Mouse (Mus musculus) heart, embryonic 11.5 days (tissue): ENCODE measurements around the gene Prpf31. TPM values are rescaled to one million over a fixed set of nuclear protein-coding genes. Genes with fewer than 3 reads are reported as not detected.

Source experiments
- ATAC-seq: fragments of 200-750 bp; cut with Nextera tagmentation; replicated peaks from 2 replicates; pipeline ENCODE4 v1.8.0; 2017; ENCODE audit warnings: moderate library complexity; ENCODE audit not compliant: insufficient number of reproducible peaks, low FRiP score, low TSS enrichment
- H3K27ac ChIP-seq: fragments of 300-500 bp; sonication (generic); 2 replicates; pipeline ENCODE4 v1.5.1; 2014; ENCODE audit warnings: mild to moderate bottlenecking, low read depth, low read length
- H3K27me3 ChIP-seq: fragments of 300-500 bp; sonication (generic); 2 replicates; pipeline ENCODE4 v1.6.1; 2014; ENCODE audit warnings: mild to moderate bottlenecking, low read length, mixed read lengths; ENCODE audit not compliant: control insufficient read depth, insufficient read depth
- H3K36me3 ChIP-seq: fragments of 300-500 bp; sonication (generic); 2 replicates; pipeline ENCODE4 v1.6.1; 2014; ENCODE audit warnings: mild to moderate bottlenecking, low read length, moderate library complexity, mixed read lengths; ENCODE audit not compliant: control insufficient read depth, insufficient read depth
- H3K4me1 ChIP-seq: fragments of 300-500 bp; sonication (generic); 2 replicates; pipeline ENCODE4 v1.6.1; 2014; ENCODE audit warnings: low read length; ENCODE audit not compliant: control insufficient read depth, insufficient read depth
- H3K4me2 ChIP-seq: fragments of 300-500 bp; sonication (generic); 2 replicates; pipeline ENCODE4 v1.6.1; 2014; ENCODE audit warnings: mild to moderate bottlenecking, moderate library complexity
- H3K4me3 ChIP-seq: fragments of 300-500 bp; sonication (generic); 2 replicates; pipeline ENCODE4 v1.5.1; 2014; ENCODE audit warnings: low read depth, low read length
- H3K9ac ChIP-seq: fragments of 300-500 bp; sonication (generic); 2 replicates; pipeline ENCODE4 v1.6.1; 2014; ENCODE audit warnings: mild to moderate bottlenecking, low read depth, low read length, moderate library complexity
- H3K9me3 ChIP-seq: fragments of 300-500 bp; sonication (generic); replicated peaks from 2 replicates; pipeline ENCODE4 v1.6.1; 2016; ENCODE audit warnings: low read length; ENCODE audit not compliant: control insufficient read depth
- WGBS: fragments of 180-500 bp; shearing (Covaris S2); extraction: QIAGEN DNeasy Blood & Tissue Kit; methylation state at CpG from one replicate; pipeline ENCODE4 v1.1.7; 2014; ENCODE audit not compliant: insufficient replicate concordance; 5-methylcytosine and 5-hydroxymethylcytosine counted together
- polyA plus RNA-seq: library from polyadenylated mRNA; unstranded; fragments of >200 nt; fragmentation: Nextera tagmentation; extraction: Ambion mirVana; gene quantifications from 2 replicates; pipeline ENCODE4 v1.2.1, GENCODE M21; 2014

The Prpf31 gene
- polyA plus RNA-seq, 1 experiment from 2014 or later = 67.6 TPM

- 3% methylated on average over 45 of the region's 45 CpGs for WGBS
- Histone ChIP-seq H3K4me1 (peaks cover 20% of the 10 kb centered on the region), H3K4me3 (peak within 1 kb of the TSS; percentile 76), H3K27ac (peak within 1 kb of the TSS; percentile 91), H3K9ac (peak within 1 kb of the TSS; percentile 93), H3K9me3 (no peaks in the 10 kb centered on the region), H3K27me3 (no peaks in the 10 kb centered on the region), H3K4me2 (peak within 1 kb of the TSS; percentile 61), H3K36me3 (peaks cover 14% of the 10 kb centered on the region)
- ATAC-seq = peak; percentile 98
Observed at GRCm38 (mm10) chr7:3665215-3666114, 35.7 kb downstream of the Prpf31 start, which contains the start of gene Leng1. Gene Leng1, minus strand, starts transcription at chr7:3665840.

DNA sequence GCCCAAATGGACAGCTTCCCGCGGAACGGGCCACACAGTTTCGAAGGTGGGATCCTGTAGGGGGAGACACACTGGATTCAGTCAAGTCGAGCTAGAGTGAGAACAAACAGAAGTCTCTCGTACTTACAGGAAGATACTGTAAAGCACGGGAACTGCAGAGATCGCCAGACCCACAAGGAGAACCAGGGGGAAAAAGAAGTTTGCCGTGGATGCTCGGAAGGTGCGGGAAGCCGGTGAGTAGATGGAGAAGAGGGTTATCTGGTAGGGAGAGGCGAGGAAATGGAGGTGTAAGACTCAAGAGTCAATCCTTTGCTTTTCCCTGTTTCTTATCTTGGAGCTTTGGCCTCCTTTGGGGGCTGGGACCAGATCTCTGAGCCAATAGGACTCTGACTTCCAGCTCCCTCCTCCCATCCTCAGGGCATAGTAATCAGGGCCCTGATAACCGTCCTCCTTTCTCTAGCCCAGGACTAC is 37.2 kb downstream of the Prpf31 start:
- Histone ChIP-seq H3K36me3 (peaks cover 5% of the 10 kb centered on the region), H3K9me3 (no peaks in the 10 kb centered on the region), H3K4me1 (peaks cover 20% of the 10 kb centered on the region), H3K4me3 (peak overlapping the region; percentile 29), H3K27ac (peak overlapping the region; percentile 41; the same call in 1 of the 2 replicates), H3K9ac (peak overlapping the region; percentile 59; the same call in 1 of the 2 replicates), H3K4me2 (peak overlapping the region; percentile 53), H3K27me3 (no peaks in the 10 kb centered on the region)
- no peak for ATAC-seq
- 8% methylated on average over 14 of the region's 14 CpGs for WGBS

DNA sequence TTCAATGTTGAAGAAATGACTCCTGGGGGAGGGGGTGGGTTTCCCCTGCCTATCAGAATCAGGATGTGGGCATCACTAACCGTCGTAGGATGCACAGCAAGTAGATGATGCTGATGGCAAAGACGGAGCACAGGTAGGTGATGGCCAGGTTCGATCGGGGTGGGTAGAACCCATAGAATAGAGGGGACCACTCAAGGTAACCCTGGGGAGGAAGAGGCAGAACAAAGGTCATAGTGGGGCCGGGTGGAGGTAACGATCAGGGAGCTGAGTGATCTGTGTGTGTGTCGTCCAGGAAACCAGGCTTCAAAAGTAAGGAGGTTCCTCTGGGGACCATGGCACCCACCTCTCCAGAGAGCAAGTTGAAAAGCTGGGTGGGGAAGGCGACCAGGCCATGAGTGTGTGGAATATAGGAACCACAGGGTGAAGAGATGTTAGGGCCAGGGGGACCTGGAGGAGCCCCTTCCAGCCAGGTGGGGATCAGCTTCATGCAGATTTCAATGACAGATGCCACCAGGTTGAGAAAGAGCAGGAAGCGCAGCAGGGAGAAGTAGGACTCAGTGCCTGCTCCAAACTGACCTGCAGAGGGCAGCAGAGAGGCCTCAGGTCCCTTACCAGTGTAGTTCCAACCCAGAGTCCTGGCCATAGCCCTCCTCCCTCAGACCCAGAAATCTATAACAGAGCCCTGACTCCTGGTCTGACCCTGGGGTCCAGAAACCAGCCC is 44.9 kb downstream of the Prpf31 start:
- Histone ChIP-seq H3K9ac (no peak overlapping the region), H3K4me2 (no peak overlapping the region), H3K9me3 (no peaks in the 10 kb centered on the region), H3K36me3 (peaks cover 2% of the 10 kb centered on the region; the same call in 1 of the 2 replicates), H3K4me3 (no peak overlapping the region), H3K27me3 (no peaks in the 10 kb centered on the region), H3K27ac (no peak overlapping the region), H3K4me1 (no peaks in the 10 kb centered on the region)
- ATAC-seq = peak; percentile 64; the same call in 1 of the 2 replicates
- WGBS = 67% methylated on average over 10 of the region's 10 CpGs

DNA sequence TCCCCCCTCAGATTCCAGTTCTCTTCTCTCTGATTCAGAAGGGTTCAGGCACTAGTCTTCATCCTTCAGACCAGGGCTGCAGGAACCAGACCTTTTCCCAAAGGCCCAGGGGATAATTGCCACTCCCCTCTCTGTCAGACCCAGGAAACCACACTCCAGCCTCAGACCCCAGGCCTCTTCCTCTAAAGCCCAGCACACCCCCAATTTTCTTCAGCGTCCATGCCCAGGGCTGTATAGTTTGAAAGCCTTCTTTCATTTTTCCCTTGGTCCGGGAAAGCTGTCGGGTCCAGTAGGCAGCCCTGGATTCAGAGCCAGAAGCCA is 45.4 kb downstream of the Prpf31 start:
- no peaks in the 10 kb centered on the region for H3K4me1 ChIP-seq
- H3K4me3 ChIP-seq = no peak overlapping the region
- H3K9ac ChIP-seq = no peak overlapping the region
- no peaks in the 10 kb centered on the region for H3K9me3 ChIP-seq
- WGBS = 79% methylated on average over 3 of the region's 3 CpGs
- no peak overlapping the region for H3K4me2 ChIP-seq
- no peaks in the 10 kb centered on the region for H3K27me3 ChIP-seq
- ATAC-seq = no peak
- H3K36me3 ChIP-seq = peaks cover 2% of the 10 kb centered on the region; the same call in 1 of the 2 replicates
- H3K27ac ChIP-seq = no peak overlapping the region

GRCm38 (mm10) chr7:3676371-3676770 is 46.6 kb downstream of the Prpf31 start:
- H3K9me3 ChIP-seq = no peaks in the 10 kb centered on the region
- no peaks in the 10 kb centered on the region for H3K4me1 ChIP-seq
- no peak overlapping the region for H3K4me2 ChIP-seq
- no peaks in the 10 kb centered on the region for H3K27me3 ChIP-seq
- WGBS = 78% methylated on average over 10 of the region's 12 CpGs
- H3K27ac ChIP-seq = no peak overlapping the region
- H3K9ac ChIP-seq = no peak overlapping the region
- peaks cover 2% of the 10 kb centered on the region; the same call in 1 of the 2 replicates for H3K36me3 ChIP-seq
- ATAC-seq = no peak
- H3K4me3 ChIP-seq = no peak overlapping the region

- Histone ChIP-seq H3K27ac (no peak within 1 kb of the TSS), H3K4me2 (no peak within 1 kb of the TSS), H3K27me3 (no peaks in the 10 kb centered on the region), H3K36me3 (peaks cover 2% of the 10 kb centered on the region; the same call in 1 of the 2 replicates), H3K4me3 (no peak within 1 kb of the TSS), H3K9ac (no peak within 1 kb of the TSS), H3K4me1 (no peaks in the 10 kb centered on the region), H3K9me3 (no peaks in the 10 kb centered on the region)
- no peak for ATAC-seq
- WGBS = 46% methylated on average over 9 of the region's 9 CpGs
Observed at GRCm38 (mm10) chr7:3677342-3677741, 47.6 kb downstream of the Prpf31 start, which contains the start of gene Tmc4. Gene Tmc4, minus strand, starts transcription at chr7:3677553.

GRCm38 (mm10) chr7:3683908-3684550 is 54.2 kb downstream of the Prpf31 start:
- Histone ChIP-seq H3K36me3 (peaks cover 16% of the 10 kb centered on the region), H3K4me1 (no peaks in the 10 kb centered on the region), H3K4me2 (no peak overlapping the region), H3K27ac (no peak overlapping the region), H3K9ac (no peak overlapping the region), H3K27me3 (no peaks in the 10 kb centered on the region), H3K9me3 (no peaks in the 10 kb centered on the region), H3K4me3 (no peak overlapping the region)
- ATAC-seq = no peak
- WGBS = 85% methylated on average over 10 of the region's 10 CpGs

- Histone ChIP-seq H3K9me3 (no peaks in the 10 kb centered on the region), H3K27ac (no peak overlapping the region), H3K9ac (no peak overlapping the region), H3K4me2 (no peak overlapping the region), H3K27me3 (no peaks in the 10 kb centered on the region), H3K4me3 (no peak overlapping the region), H3K4me1 (no peaks in the 10 kb centered on the region), H3K36me3 (peaks cover 14% of the 10 kb centered on the region)
- ATAC-seq = no peak
- 82% methylated on average over 8 of the region's 8 CpGs for WGBS
Observed at GRCm38 (mm10) chr7:3684698-3685097, 54.9 kb downstream of the Prpf31 start.
